Mouse (Mus musculus) heart, embryonic 10.5 days (tissue): ENCODE data around the gene C130050O18Rik. TPM values are rescaled to one million over a fixed set of nuclear protein-coding genes. Genes with fewer than 3 reads are reported as not detected.

Experiments
- DNase-seq: peaks from one replicate; pipeline ENCODE4 v3.0.0-alpha.2; 2017; ENCODE audit warnings: low spot score
- H3K27ac ChIP-seq: fragments of 300-500 bp; sonication (generic); 2 replicates; pipeline ENCODE4 v1.5.1; 2016; ENCODE audit warnings: mild to moderate bottlenecking
- H3K27me3 ChIP-seq: fragments of 300-500 bp; sonication (generic); 2 replicates; pipeline ENCODE4 v1.6.1; 2016; ENCODE audit warnings: mild to moderate bottlenecking; ENCODE audit not compliant: poor library complexity, insufficient read depth, severe bottlenecking
- H3K36me3 ChIP-seq: fragments of 300-500 bp; sonication (generic); 2 replicates; pipeline ENCODE4 v1.6.1; 2016; ENCODE audit warnings: mild to moderate bottlenecking, moderate library complexity
- H3K4me1 ChIP-seq: fragments of 300-500 bp; sonication (generic); 2 replicates; pipeline ENCODE4 v1.6.1; 2016; ENCODE audit warnings: mild to moderate bottlenecking
- H3K4me3 ChIP-seq: fragments of 300-500 bp; sonication (generic); 2 replicates; pipeline ENCODE4 v1.5.1; 2016; ENCODE audit warnings: mild to moderate bottlenecking, moderate library complexity
- H3K9me3 ChIP-seq: fragments of 300-500 bp; sonication (generic); 2 replicates; pipeline ENCODE4 v1.6.1; 2016; ENCODE audit warnings: mild to moderate bottlenecking, moderate library complexity
- WGBS: fragments of 180-500 bp; shearing (Covaris S2); methylation state at CpG from one replicate; pipeline ENCODE4 v1.1.7; 2016; 5-methylcytosine and 5-hydroxymethylcytosine counted together
- microRNA counts: library from miRNA; unstranded; fragments of <30 nt; microRNA quantifications from one replicate; lab custom pipeline; 2017
- microRNA-seq: library from miRNA; unstranded; fragments of <30 nt; microRNA quantifications from one replicate; pipeline ENCODE4, GENCODE M21; 2017
- polyA plus RNA-seq: library from polyadenylated mRNA; unstranded; fragments of >200 nt; fragmentation: Nextera tagmentation; extraction: Ambion mirVana; gene quantifications from 2 replicates; pipeline ENCODE4 v1.2.1, GENCODE M21; 2016

The C130050O18Rik gene
- polyA plus RNA-seq, 1 experiment from 2014 or later = 0.45 TPM

DNA sequence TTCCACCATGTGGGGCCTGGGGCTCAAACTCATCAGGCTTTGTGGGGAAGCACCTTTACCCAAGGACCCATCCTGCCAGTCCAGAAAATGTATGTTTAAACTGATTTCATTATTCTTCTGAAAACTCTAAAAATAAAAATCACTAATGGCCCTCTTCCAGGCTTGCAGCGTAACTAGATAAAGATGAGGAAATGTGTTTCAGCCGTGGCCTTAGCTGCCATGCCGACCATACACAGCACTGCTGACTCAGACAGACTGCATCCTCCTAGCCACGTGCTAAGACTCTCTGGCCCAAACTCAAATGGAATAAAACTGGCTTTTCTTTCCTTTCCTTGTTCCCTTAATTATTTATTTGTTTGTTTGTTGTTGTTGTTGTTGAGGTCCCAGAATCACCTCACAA is 59.8 kb downstream of the C130050O18Rik start:
- Histone ChIP-seq H3K36me3 (no peaks in the 10 kb centered on the region), H3K27me3 (no peaks in the 10 kb centered on the region; the same call in 1 of the 2 replicates), H3K4me1 (peaks cover 5% of the 10 kb centered on the region; the same call in 1 of the 2 replicates), H3K27ac (no peak overlapping the region), H3K9me3 (no peaks in the 10 kb centered on the region), H3K4me3 (no peak overlapping the region)
- DNase-seq = no peak
- WGBS = 60% methylated on average over 4 of the region's 4 CpGs

MicroRNAs within 50 kb of the gene (microRNA counts, 519-probe panel; counts per million panel counts)
- microRNA mmu-miR-339-3p (lab: Ali Mortazavi, UCI) (not detected), microRNA mmu-miR-339-5p (lab: Ali Mortazavi, UCI) (not detected)

Small RNAs within 50 kb of the gene (microRNA-seq; reads per million reads assigned to microRNA genes)
- gene Mir339 = 549 reads per million, percentile 73 among the genes with 10 or more reads in this experiment

Other genes with a start within 250 kb of the C130050O18Rik start
- gene Sun1, start 204.6 kb upstream of the C130050O18Rik start, polyA plus RNA-seq = 40.3 and 43.8 TPM in 2 replicates
- gene Get4, start 153.0 kb upstream of the C130050O18Rik start, polyA plus RNA-seq = 193 and 205 TPM in 2 replicates
- gene Adap1, start 79.7 kb upstream of the C130050O18Rik start, polyA plus RNA-seq = 1.1 and 1.2 TPM in 2 replicates
- gene Cox19, start 53.9 kb upstream of the C130050O18Rik start, polyA plus RNA-seq = 76.3 and 93.2 TPM in 2 replicates
- gene Cyp2w1, start 52.7 kb upstream of the C130050O18Rik start, polyA plus RNA-seq = not detected in 2 replicates
- gene Gpr146, start 27.6 kb upstream of the C130050O18Rik start, polyA plus RNA-seq = 5.6 and 5.7 TPM in 2 replicates
- gene Gper1, start 17.9 kb downstream of the C130050O18Rik start, polyA plus RNA-seq = 0.26 and 0.36 TPM in 2 replicates
- gene 3110082I17Rik, start 55.2 kb downstream of the C130050O18Rik start, polyA plus RNA-seq = 29.2 and 40.9 TPM in 2 replicates
- gene Zfand2a, start 79.3 kb downstream of the C130050O18Rik start, polyA plus RNA-seq = 10.7 and 12.6 TPM in 2 replicates
- 0.18 TPM in 1 of 2 replicates, not detected in the other for gene Uncx, start 138.2 kb downstream of the C130050O18Rik start, polyA plus RNA-seq